Mouse (Mus musculus) liver, adult 2 months (tissue): ENCODE results near the gene Cyth1. TPM values are rescaled to one million over a fixed set of nuclear protein-coding genes. Genes with fewer than 3 reads are reported as not detected.

Source experiments
- DNase-seq: peaks from one replicate; pipeline ENCODE4 v3.0.0-alpha.2; 2011; ENCODE audit warnings: low read depth, low spot score; ENCODE audit errors: extremely low read depth
- H3K27ac ChIP-seq: fragments of 200-500 bp; replicated peaks from 2 replicates; pipeline ENCODE4 v1.5.1; 2012; ENCODE audit warnings: low read depth, mild to moderate bottlenecking, control low read depth, inconsistent platforms, low read length; ENCODE audit not compliant: insufficient read depth
- H3K27me3 ChIP-seq: fragments of 200-500 bp; 2 replicates; pipeline ENCODE4 v1.6.1; 2012; ENCODE audit warnings: mild to moderate bottlenecking, moderate library complexity, low read length, inconsistent platforms; ENCODE audit not compliant: control insufficient read depth, insufficient read depth
- H3K36me3 ChIP-seq: fragments of 200-500 bp; 2 replicates; pipeline ENCODE4 v1.6.1; 2012; ENCODE audit warnings: low read length, inconsistent platforms; ENCODE audit not compliant: control insufficient read depth, insufficient read depth
- H3K4me1 ChIP-seq: fragments of 200-500 bp; 2 replicates; pipeline ENCODE4 v1.6.1; 2011; ENCODE audit warnings: low read length; ENCODE audit not compliant: control insufficient read depth, insufficient read depth
- H3K4me3 ChIP-seq: fragments of 200-500 bp; 2 replicates; pipeline ENCODE4 v1.5.1; 2011; ENCODE audit warnings: low read depth, mild to moderate bottlenecking, control low read depth, low read length, moderate library complexity; ENCODE audit not compliant: insufficient read depth
- H3K79me2 ChIP-seq: fragments of 200-500 bp; 2 replicates; pipeline ENCODE4 v1.6.1; 2012; ENCODE audit warnings: inconsistent platforms, mild to moderate bottlenecking, low read length, moderate library complexity; ENCODE audit not compliant: control insufficient read depth, insufficient read depth
- H3K9ac ChIP-seq: fragments of 200-500 bp; 2 replicates; pipeline ENCODE4 v1.6.1; 2012; ENCODE audit warnings: low read depth, mild to moderate bottlenecking, control low read depth, inconsistent platforms, low read length
- CTCF ChIP-seq: fragments of 200-500 bp; IDR thresholded peaks from 2 replicates; pipeline ENCODE4 v1.5.1; 2011; ENCODE audit warnings: low read depth, low read length, control low read depth
- POLR2A ChIP-seq: fragments of 200-500 bp; IDR thresholded peaks from 2 replicates; pipeline ENCODE4 v1.6.1; 2011; ENCODE audit warnings: low read length, control low read depth; ENCODE audit not compliant: insufficient read depth; ENCODE audit errors: extremely low read depth
- WGBS: fragments of 180-500 bp; shearing (Covaris S2); methylation state at CpG from one replicate; pipeline ENCODE4 v1.1.7; 2018; 5-methylcytosine and 5-hydroxymethylcytosine counted together
- polyA plus RNA-seq: library from polyadenylated mRNA; depleted of rRNA; stranded (reverse); fragments of >200 nt; gene quantifications from 2 replicates; pipeline ENCODE4 v1.2.3, GENCODE M21; 2012
- total RNA-seq: library from RNA; depleted of rRNA; stranded (reverse); fragments of >200 nt; gene quantifications from 2 replicates; pipeline ENCODE4 v1.2.3, GENCODE M21; 2014

The Cyth1 gene
- total and polyA plus RNA-seq, 2 experiments, result 14.7 to 32.4 TPM

GRCm38 (mm10) chr11:118151423-118152180 lies 96.8 kb downstream of the Cyth1 start:
- Histone ChIP-seq H3K36me3 (no peaks in the 10 kb centered on the region), H3K27me3 (no peaks in the 10 kb centered on the region), H3K4me3 (no peak overlapping the region), H3K27ac (no peak overlapping the region), H3K4me1 (peaks cover 6% of the 10 kb centered on the region), H3K9ac (no peak overlapping the region), H3K79me2 (no peaks in the 10 kb centered on the region)
- no peak for TF ChIP-seq CTCF
- TF ChIP-seq POLR2A, result no peak
- no peak for DNase-seq
- 88% methylated on average over 5 of the region's 5 CpGs for WGBS

GRCm38 (mm10) chr11:118150115-118150701 lies 98.2 kb downstream of the Cyth1 start:
- Histone ChIP-seq H3K27ac (no peak overlapping the region), H3K79me2 (no peaks in the 10 kb centered on the region), H3K4me1 (peaks cover 6% of the 10 kb centered on the region), H3K4me3 (no peak overlapping the region), H3K36me3 (no peaks in the 10 kb centered on the region), H3K9ac (no peak overlapping the region), H3K27me3 (no peaks in the 10 kb centered on the region)
- DNase-seq, result no peak
- TF ChIP-seq CTCF (no peak), POLR2A (no peak)
- 88% methylated on average over 9 of the region's 9 CpGs for WGBS

- Histone ChIP-seq H3K79me2 (no peaks in the 10 kb centered on the region), H3K36me3 (no peaks in the 10 kb centered on the region), H3K4me1 (peaks cover 6% of the 10 kb centered on the region), H3K4me3 (no peak overlapping the region), H3K9ac (no peak overlapping the region), H3K27ac (peak overlapping the region; percentile 50), H3K27me3 (no peaks in the 10 kb centered on the region)
- WGBS, result 24% methylated on average over 9 of the region's 9 CpGs
- peak; percentile 71 for DNase-seq
- TF ChIP-seq CTCF (no peak), POLR2A (no peak)
Observed at GRCm38 (mm10) chr11:118147877-118148637, 100.3 kb downstream of the Cyth1 start.

GRCm38 (mm10) chr11:118146446-118146845 lies 101.9 kb downstream of the Cyth1 start:
- Histone ChIP-seq H3K9ac (peak overlapping the region; percentile 56; the same call in 1 of the 2 replicates), H3K4me3 (no peak overlapping the region; the same call in 1 of the 2 replicates), H3K27me3 (no peaks in the 10 kb centered on the region), H3K27ac (peak overlapping the region; percentile 82), H3K4me1 (peaks cover 6% of the 10 kb centered on the region), H3K79me2 (no peaks in the 10 kb centered on the region), H3K36me3 (no peaks in the 10 kb centered on the region)
- TF ChIP-seq CTCF (no peak), POLR2A (no peak)
- DNase-seq, result no peak
- WGBS, result 88% methylated on average over 10 of the region's 10 CpGs

- Histone ChIP-seq H3K27ac (peak overlapping the region; percentile 82), H3K9ac (peak overlapping the region; percentile 56), H3K4me1 (peaks cover 6% of the 10 kb centered on the region)
Observed at GRCm38 (mm10) chr11:118145771-118146351, 102.5 kb downstream of the Cyth1 start.

More at GRCm38 (mm10) chr11:118145771-118146351, 102.5 kb downstream of the Cyth1 start:
- WGBS, result 73% methylated on average over 16 of the region's 16 CpGs
- Histone ChIP-seq H3K4me3 (peak overlapping the region; percentile 49), H3K36me3 (no peaks in the 10 kb centered on the region), H3K27me3 (no peaks in the 10 kb centered on the region), H3K79me2 (no peaks in the 10 kb centered on the region)
- TF ChIP-seq CTCF, result no peak
- no peak for TF ChIP-seq POLR2A
- peak; percentile 45 for DNase-seq
